Mouse (Mus musculus) layer of hippocampus, adult 2 months (tissue): ENCODE data around the gene Dnase1. TPM values are rescaled to one million over a fixed set of nuclear protein-coding genes. Genes with fewer than 3 reads are reported as not detected.
A peak's percentile ranks its signal among the peaks of the same experiment; 100 is the strongest.

Source experiments
- DNase-seq, 2 experiments: peaks; one replicate each; pipeline ENCODE4 v3.0.0; 2022; ENCODE audit warnings: low spot score in 2 of 2
- H3K27ac ChIP-seq: fragments of 200-600 bp; 2 replicates; pipeline ENCODE4 v1.8.1; 2022
- H3K4me3 ChIP-seq: fragments of 200-600 bp; 2 replicates; pipeline ENCODE4 v1.8.1; 2022; ENCODE audit warnings: mild to moderate bottlenecking
- CTCF ChIP-seq: fragments of 200-600 bp; conservative IDR thresholded peaks from 2 replicates; pipeline ENCODE4 v1.8.1; 2022; ENCODE audit warnings: antibody characterized with exemption, mild to moderate bottlenecking, moderate library complexity
- total RNA-seq, 2 experiments: library from RNA; stranded (reverse); gene quantifications; 2 replicates each; pipeline ENCODE4 v1.2.3; 2021

The Dnase1 gene
- total RNA-seq, 2 experiments from 2014 or later: not detected

- TF ChIP-seq CTCF: no peak
- H3K27ac ChIP-seq: no peak overlapping the region
- DNase-seq: no peak
- H3K4me3 ChIP-seq: no peak overlapping the region
These were observed 5.1 kb upstream of the Dnase1 start for GRCm38 (mm10) chr16:4031441-4032274.

GRCm38 (mm10) chr16:4032341-4032748, 4.4 kb upstream of the Dnase1 start:
- Histone ChIP-seq H3K4me3 (no peak overlapping the region), H3K27ac (no peak overlapping the region)
- DNase-seq: no peak
- no peak for TF ChIP-seq CTCF

- no peak overlapping the region for H3K27ac ChIP-seq
- H3K4me3 ChIP-seq: no peak overlapping the region
- no peak for TF ChIP-seq CTCF
- no peak for DNase-seq
These were observed 2.8 kb upstream of the Dnase1 start for GRCm38 (mm10) chr16:4033971-4034370.

- no peak overlapping the region for H3K4me3 ChIP-seq
These were observed 2.3 kb upstream of the Dnase1 start for GRCm38 (mm10) chr16:4034476-4034875.

GRCm38 (mm10) chr16:4035575-4035974, 1.2 kb upstream of the Dnase1 start:
- no peak for TF ChIP-seq CTCF
- H3K4me3 ChIP-seq: no peak overlapping the region
- DNase-seq: no peak
- H3K27ac ChIP-seq: no peak overlapping the region

More at GRCm38 (mm10) chr16:4034476-4034875, 2.3 kb upstream of the Dnase1 start:
- TF ChIP-seq CTCF: no peak
- DNase-seq: no peak
- no peak overlapping the region for H3K27ac ChIP-seq

GRCm38 (mm10) chr16:4037690-4038089, 948 bp downstream of the Dnase1 start:
- DNase-seq: no peak
- H3K4me3 ChIP-seq: no peak overlapping the region
- H3K27ac ChIP-seq: no peak overlapping the region
- TF ChIP-seq CTCF: no peak

- DNase-seq: no peak
- Histone ChIP-seq H3K27ac (no peak overlapping the region), H3K4me3 (no peak overlapping the region)
- no peak for TF ChIP-seq CTCF
These were observed 3.5 kb downstream of the Dnase1 start for GRCm38 (mm10) chr16:4040206-4040605.

- no peak for DNase-seq
- Histone ChIP-seq H3K4me3 (no peak overlapping the region), H3K27ac (no peak overlapping the region)
- no peak for TF ChIP-seq CTCF
These were observed 4.9 kb downstream of the Dnase1 start for GRCm38 (mm10) chr16:4041646-4042045.

GRCm38 (mm10) chr16:4044093-4044492, 7.4 kb downstream of the Dnase1 start:
- no peak for DNase-seq
- TF ChIP-seq CTCF: no peak
- Histone ChIP-seq H3K27ac (no peak overlapping the region), H3K4me3 (no peak overlapping the region)

- peak; percentile 46 for TF ChIP-seq CTCF
- Histone ChIP-seq H3K4me3 (no peak overlapping the region), H3K27ac (no peak overlapping the region)
- DNase-seq: no peak
These were observed 8.8 kb downstream of the Dnase1 start for GRCm38 (mm10) chr16:4045524-4045923.

- Histone ChIP-seq H3K4me3 (no peak overlapping the region), H3K27ac (no peak overlapping the region)
- DNase-seq: no peak
- no peak for TF ChIP-seq CTCF
These were observed 15.9 kb downstream of the Dnase1 start for GRCm38 (mm10) chr16:4052601-4053000.

GRCm38 (mm10) chr16:4053811-4054210, 17.1 kb downstream of the Dnase1 start:
- DNase-seq: no peak
- Histone ChIP-seq H3K4me3 (no peak overlapping the region), H3K27ac (no peak overlapping the region)
- peak; percentile 24; the same call in 1 of the 2 replicates for TF ChIP-seq CTCF

GRCm38 (mm10) chr16:4064945-4065344, 28.2 kb downstream of the Dnase1 start:
- DNase-seq: no peak
- Histone ChIP-seq H3K27ac (no peak overlapping the region), H3K4me3 (no peak overlapping the region)
- TF ChIP-seq CTCF: no peak

GRCm38 (mm10) chr16:4068588-4068987, 31.8 kb downstream of the Dnase1 start:
- no peak overlapping the region for H3K4me3 ChIP-seq
- peak; percentile 22 to 57 for DNase-seq
- peak overlapping the region; percentile 43; the same call in 1 of the 2 replicates for H3K27ac ChIP-seq
- peak; percentile 80 for TF ChIP-seq CTCF

- peak; percentile 38 for TF ChIP-seq CTCF
- no peak overlapping the region for H3K4me3 ChIP-seq
- no peak for DNase-seq
These were observed 37.6 kb downstream of the Dnase1 start for GRCm38 (mm10) chr16:4074297-4074696.

More at GRCm38 (mm10) chr16:4074297-4074696, 37.6 kb downstream of the Dnase1 start:
- H3K27ac ChIP-seq: no peak overlapping the region
